Mouse (Mus musculus): Measurements from ENCODE around the gene Lrrc42. TPM values are rescaled to one million over a fixed set of nuclear protein-coding genes. Genes with fewer than 3 reads are reported as not detected.

Lrrc42 gene
- total and polyA plus RNA-seq, 3 experiments: 5.0 to 10.1 (median 9.6) TPM

GRCm38 (mm10) chr4:107246040-107246439, 7.3 kb downstream of the Lrrc42 start:
- no peaks in the 10 kb centered on the region for H3K27me3 ChIP-seq (ENCODE audit: control insufficient read depth, insufficient read depth, low read length)
- TF ChIP-seq EP300 (IDR thresholded peaks at IDR 0.05; ENCODE audit: insufficient read depth, low read depth, low read length) (no peak), CTCF (IDR thresholded peaks at IDR 0.05) (no peak), POLR2A (IDR thresholded peaks at IDR 0.05; ENCODE audit: insufficient read depth, low read depth, low read length) (no peak)
- no peak overlapping the region for H3K9ac ChIP-seq (ENCODE audit: low read depth, low read length)
- 45% methylated on average over 1 of the region's 1 CpGs for WGBS
- no peaks in the 10 kb centered on the region for H3K36me3 ChIP-seq (ENCODE audit: control insufficient read depth, insufficient read depth, low read length)
- no peak overlapping the region for H3K4me3 ChIP-seq
- H3K4me1 ChIP-seq (ENCODE audit: control insufficient read depth, insufficient read depth, low read length): no peaks in the 10 kb centered on the region; the same call in none of the 2 replicates
- intact Hi-C loops (cut with DNase I): no loop called here
- H3K27ac ChIP-seq: no peak overlapping the region; the same call in 1 of the 2 replicates
- DNase-seq: no peak
- H3K79me2 ChIP-seq (replicated peaks; ENCODE audit: control insufficient read depth, insufficient read depth, low read length): no peaks in the 10 kb centered on the region

GRCm38 (mm10) chr4:107245368-107245767, 8.0 kb downstream of the Lrrc42 start:
- H3K27me3 ChIP-seq (ENCODE audit: control insufficient read depth, insufficient read depth, low read length): no peaks in the 10 kb centered on the region
- no peak overlapping the region for H3K9ac ChIP-seq (ENCODE audit: low read depth, low read length)
- peak overlapping the region; percentile 8; the same call in 1 of the 2 replicates for H3K27ac ChIP-seq
- no peaks in the 10 kb centered on the region for H3K36me3 ChIP-seq (ENCODE audit: control insufficient read depth, insufficient read depth, low read length)
- 37% methylated on average over 2 of the region's 2 CpGs for WGBS
- no peaks in the 10 kb centered on the region for H3K79me2 ChIP-seq (replicated peaks; ENCODE audit: control insufficient read depth, insufficient read depth, low read length)
- intact Hi-C loops (cut with DNase I): no loop called here
- DNase-seq: no peak
- H3K4me3 ChIP-seq: no peak overlapping the region
- H3K4me1 ChIP-seq (ENCODE audit: control insufficient read depth, insufficient read depth, low read length): no peaks in the 10 kb centered on the region; the same call in none of the 2 replicates
- TF ChIP-seq EP300 (IDR thresholded peaks at IDR 0.05; ENCODE audit: insufficient read depth, low read depth, low read length) (no peak), POLR2A (IDR thresholded peaks at IDR 0.05; ENCODE audit: insufficient read depth, low read depth, low read length) (no peak), CTCF (IDR thresholded peaks at IDR 0.05) (no peak)

- Histone ChIP-seq H3K27me3 (ENCODE audit: control insufficient read depth, insufficient read depth, low read length) (no peaks in the 10 kb centered on the region), H3K79me2 (replicated peaks; ENCODE audit: control insufficient read depth, insufficient read depth, low read length) (no peaks in the 10 kb centered on the region), H3K4me1 (ENCODE audit: control insufficient read depth, insufficient read depth, low read length) (no peaks in the 10 kb centered on the region; the same call in none of the 2 replicates), H3K27ac (no peak overlapping the region), H3K9ac (ENCODE audit: low read depth, low read length) (no peak overlapping the region), H3K36me3 (ENCODE audit: control insufficient read depth, insufficient read depth, low read length) (no peaks in the 10 kb centered on the region), H3K4me3 (no peak overlapping the region)
- TF ChIP-seq POLR2A (IDR thresholded peaks at IDR 0.05; ENCODE audit: insufficient read depth, low read depth, low read length) (no peak), EP300 (IDR thresholded peaks at IDR 0.05; ENCODE audit: insufficient read depth, low read depth, low read length) (no peak), CTCF (IDR thresholded peaks at IDR 0.05) (no peak)
- no peak for DNase-seq
- intact Hi-C loops (cut with DNase I): no loop called here
- 63% methylated on average over 6 of the region's 6 CpGs for WGBS
These were observed 9.7 kb downstream of the Lrrc42 start for GRCm38 (mm10) chr4:107243365-107244333.

- WGBS: 98% methylated on average over 6 of the region's 6 CpGs
- H3K9ac ChIP-seq (ENCODE audit: low read depth, low read length): no peak overlapping the region
- no peak overlapping the region for H3K27ac ChIP-seq
- H3K79me2 ChIP-seq (replicated peaks; ENCODE audit: control insufficient read depth, insufficient read depth, low read length): no peaks in the 10 kb centered on the region
- no peaks in the 10 kb centered on the region; the same call in none of the 2 replicates for H3K4me1 ChIP-seq (ENCODE audit: control insufficient read depth, insufficient read depth, low read length)
- H3K4me3 ChIP-seq: no peak overlapping the region
- no peak for TF ChIP-seq CTCF (IDR thresholded peaks at IDR 0.05)
- no peak for TF ChIP-seq POLR2A (IDR thresholded peaks at IDR 0.05; ENCODE audit: insufficient read depth, low read depth, low read length)
- no peak for TF ChIP-seq EP300 (IDR thresholded peaks at IDR 0.05; ENCODE audit: insufficient read depth, low read depth, low read length)
- no peak for DNase-seq
- intact Hi-C loops (cut with DNase I): no loop called here
- H3K27me3 ChIP-seq (ENCODE audit: control insufficient read depth, insufficient read depth, low read length): no peaks in the 10 kb centered on the region
- no peaks in the 10 kb centered on the region for H3K36me3 ChIP-seq (ENCODE audit: control insufficient read depth, insufficient read depth, low read length)
These were observed 13.1 kb downstream of the Lrrc42 start for GRCm38 (mm10) chr4:107240196-107240595.

GRCm38 (mm10) chr4:107238253-107238652, 15.1 kb downstream of the Lrrc42 start:
- Histone ChIP-seq H3K36me3 (ENCODE audit: control insufficient read depth, insufficient read depth, low read length) (no peaks in the 10 kb centered on the region), H3K27ac (no peak overlapping the region), H3K27me3 (ENCODE audit: control insufficient read depth, insufficient read depth, low read length) (no peaks in the 10 kb centered on the region), H3K79me2 (replicated peaks; ENCODE audit: control insufficient read depth, insufficient read depth, low read length) (no peaks in the 10 kb centered on the region), H3K9ac (ENCODE audit: low read depth, low read length) (no peak overlapping the region), H3K4me1 (ENCODE audit: control insufficient read depth, insufficient read depth, low read length) (no peaks in the 10 kb centered on the region), H3K4me3 (no peak overlapping the region)
- intact Hi-C loops (cut with DNase I): no loop called here
- no peak for DNase-seq
- TF ChIP-seq POLR2A (IDR thresholded peaks at IDR 0.05; ENCODE audit: insufficient read depth, low read depth, low read length) (no peak), EP300 (IDR thresholded peaks at IDR 0.05; ENCODE audit: insufficient read depth, low read depth, low read length) (no peak), CTCF (IDR thresholded peaks at IDR 0.05) (no peak)
- 75% methylated on average over 2 of the region's 2 CpGs for WGBS

- intact Hi-C loops (cut with DNase I): no loop called here
- Histone ChIP-seq H3K4me1 (ENCODE audit: control insufficient read depth, insufficient read depth, low read length) (no peaks in the 10 kb centered on the region), H3K79me2 (replicated peaks; ENCODE audit: control insufficient read depth, insufficient read depth, low read length) (no peaks in the 10 kb centered on the region), H3K27ac (no peak overlapping the region), H3K9ac (ENCODE audit: low read depth, low read length) (no peak overlapping the region), H3K4me3 (no peak overlapping the region), H3K27me3 (ENCODE audit: control insufficient read depth, insufficient read depth, low read length) (no peaks in the 10 kb centered on the region), H3K36me3 (ENCODE audit: control insufficient read depth, insufficient read depth, low read length) (no peaks in the 10 kb centered on the region)
- TF ChIP-seq CTCF (IDR thresholded peaks at IDR 0.05): no peak
- TF ChIP-seq POLR2A (IDR thresholded peaks at IDR 0.05; ENCODE audit: insufficient read depth, low read depth, low read length): no peak
- no peak for TF ChIP-seq EP300 (IDR thresholded peaks at IDR 0.05; ENCODE audit: insufficient read depth, low read depth, low read length)
- no peak for DNase-seq
- 59% methylated on average over 3 of the region's 3 CpGs for WGBS
These were observed 21.1 kb downstream of the Lrrc42 start for GRCm38 (mm10) chr4:107232219-107232618.
